Mouse (Mus musculus): ENCODE measurements around the gene Colgalt1.

Colgalt1 gene

GRCm38 (mm10) chr8:71610822-71611651 is at the start of gene Colgalt1:
Gene Colgalt1, plus strand, starts transcription at chr8:71610998.
- DNase-seq: peak; percentile 99

GRCm38 (mm10) chr8:71561401-71561800 is 49.4 kb upstream of the Colgalt1 start:
- no peak for DNase-seq

- no peak for DNase-seq
Observed at GRCm38 (mm10) chr8:71562751-71563150, 48.0 kb upstream of the Colgalt1 start.

GRCm38 (mm10) chr8:71563992-71564391 is 46.8 kb upstream of the Colgalt1 start:
- DNase-seq: no peak

GRCm38 (mm10) chr8:71566501-71566900 is 44.3 kb upstream of the Colgalt1 start, which contains the start of gene Nxnl1:
Gene Nxnl1, minus strand, starts transcription at chr8:71566601.
- DNase-seq: no peak

GRCm38 (mm10) chr8:71567587-71567986 is 43.2 kb upstream of the Colgalt1 start:
- DNase-seq: no peak

- DNase-seq: peak; percentile 76
Observed at GRCm38 (mm10) chr8:71568387-71568937, 42.3 kb upstream of the Colgalt1 start, which contains the start of gene Slc27a1. Gene Slc27a1, plus strand, starts transcription at chr8:71568882.

- no peak for DNase-seq
Observed at GRCm38 (mm10) chr8:71568941-71569340, 41.9 kb upstream of the Colgalt1 start.

GRCm38 (mm10) chr8:71569366-71570290 is 41.2 kb upstream of the Colgalt1 start:
- DNase-seq: peak; percentile 95

- DNase-seq: peak; percentile 99
Observed at GRCm38 (mm10) chr8:71570291-71570954, 40.4 kb upstream of the Colgalt1 start.

GRCm38 (mm10) chr8:71572077-71572476 is 38.7 kb upstream of the Colgalt1 start:
- no peak for DNase-seq

- peak; percentile 93 for DNase-seq
Observed at GRCm38 (mm10) chr8:71572847-71573633, 37.8 kb upstream of the Colgalt1 start.

- DNase-seq: no peak
Observed at GRCm38 (mm10) chr8:71574426-71574825, 36.4 kb upstream of the Colgalt1 start.

GRCm38 (mm10) chr8:71575020-71575419 is 35.8 kb upstream of the Colgalt1 start:
- no peak for DNase-seq

- DNase-seq: peak; percentile 52
Observed at GRCm38 (mm10) chr8:71577856-71578387, 32.9 kb upstream of the Colgalt1 start.

- DNase-seq: no peak
Observed at GRCm38 (mm10) chr8:71579009-71579408, 31.8 kb upstream of the Colgalt1 start.

GRCm38 (mm10) chr8:71579476-71579875 is 31.3 kb upstream of the Colgalt1 start:
- DNase-seq: no peak

- no peak for DNase-seq
Observed at GRCm38 (mm10) chr8:71580201-71580600, 30.6 kb upstream of the Colgalt1 start.

- no peak for DNase-seq
Observed at GRCm38 (mm10) chr8:71586891-71587290, 23.9 kb upstream of the Colgalt1 start.

GRCm38 (mm10) chr8:71588762-71589161 is 22.0 kb upstream of the Colgalt1 start:
- DNase-seq: no peak

GRCm38 (mm10) chr8:71591017-71591416 is 19.8 kb upstream of the Colgalt1 start:
- DNase-seq: no peak

Data from layer of hippocampus, adult 9-11 months (tissue).